Mouse (Mus musculus) kidney, adult 8-10 months (tissue): ENCODE results near the gene Prep.

ENCODE experiments used
- DNase-seq, 2 experiments: peaks; one replicate each; pipeline ENCODE4 v3.0.0; 2022

The Prep gene

DNA sequence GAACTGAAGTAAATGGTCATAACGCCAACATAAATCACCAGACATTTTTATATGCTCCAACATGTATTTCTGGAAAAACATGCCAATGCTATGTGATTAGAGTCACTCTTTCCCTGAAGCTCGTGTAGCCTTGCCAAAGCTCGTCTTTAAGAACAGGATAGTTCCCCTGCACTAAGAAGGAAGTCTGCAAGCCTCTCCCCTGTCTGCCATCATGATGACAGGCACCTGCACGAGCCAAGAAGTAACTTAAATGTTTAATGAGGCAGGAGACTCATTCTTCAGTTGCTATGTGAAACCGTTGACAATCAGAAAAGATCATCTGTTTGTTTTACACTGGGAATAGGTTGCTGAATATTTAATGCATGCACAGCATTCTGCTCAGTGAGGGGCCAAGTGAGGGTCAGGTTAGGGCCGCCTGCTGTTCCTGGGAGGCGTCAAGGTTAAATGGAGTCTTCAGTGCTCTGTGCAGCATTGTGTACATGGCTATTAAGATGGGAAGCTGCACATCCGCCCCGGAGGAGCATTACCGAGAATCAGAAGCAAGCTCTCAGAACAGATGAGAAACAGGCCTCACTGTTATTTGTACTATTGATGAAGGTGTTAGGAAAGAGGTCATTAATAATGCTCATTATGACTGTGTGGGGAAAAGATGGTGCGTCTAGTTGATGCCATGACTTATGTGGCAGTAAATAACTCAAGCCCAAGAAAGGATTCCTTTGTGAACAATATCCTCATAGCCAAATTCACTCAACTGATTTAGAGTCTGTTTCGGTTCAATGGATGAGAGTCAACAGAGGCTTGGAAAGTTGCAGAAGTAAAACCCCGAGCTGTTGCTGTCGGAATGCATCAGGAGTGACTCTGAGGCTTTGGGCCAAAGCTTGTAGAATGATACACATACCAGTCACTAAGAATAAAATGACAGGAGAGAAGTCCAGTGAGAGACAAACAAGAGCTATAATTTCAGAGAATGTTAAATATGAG lies 126.6 kb downstream of the Prep start:
- DNase-seq: no peak

DNA sequence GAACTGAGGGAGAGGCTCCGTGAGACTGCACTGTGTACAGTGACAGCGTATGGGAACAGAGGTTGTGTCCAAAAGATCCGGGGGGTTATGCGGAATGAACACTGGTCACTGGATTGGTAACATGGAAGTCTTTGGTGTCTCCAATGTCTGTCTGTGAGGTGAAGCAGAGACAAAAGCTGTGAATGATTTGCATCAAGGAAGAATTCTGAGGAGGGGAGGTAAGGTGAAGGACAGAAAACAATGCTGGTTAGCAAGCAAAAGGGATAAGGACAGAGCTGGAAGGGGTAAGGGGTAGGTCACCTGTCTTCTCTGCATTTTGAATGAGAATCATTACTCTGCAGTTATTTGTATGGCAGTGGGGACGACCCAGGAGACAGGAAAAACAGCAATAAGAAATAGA lies 127.5 kb downstream of the Prep start:
- no peak for DNase-seq

- no peak for DNase-seq
Measured at GRCm38 (mm10) chr10:45204582-45204981, 137.6 kb downstream of the Prep start.

DNA sequence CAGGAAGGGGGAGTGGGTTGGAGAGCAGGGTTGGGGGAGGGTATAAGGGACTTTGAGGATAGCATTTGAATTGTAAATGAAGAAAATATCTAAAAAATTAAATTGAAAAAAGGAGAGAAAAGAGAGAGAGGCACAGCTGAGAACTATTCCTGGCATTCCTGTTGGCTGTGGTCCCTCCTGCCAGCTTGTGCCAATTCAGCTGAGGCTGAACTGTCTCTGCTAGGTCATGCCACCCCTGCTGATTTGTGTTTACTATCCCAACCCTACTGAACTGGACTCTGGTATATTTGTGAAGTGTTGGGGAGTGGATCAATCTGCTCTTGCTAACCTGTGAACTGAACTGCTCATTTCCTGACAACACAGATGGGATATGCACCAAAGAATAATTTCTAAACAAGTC lies 143.2 kb downstream of the Prep start:
- no peak for DNase-seq

- DNase-seq: no peak
Measured at GRCm38 (mm10) chr10:45216676-45217075, 149.7 kb downstream of the Prep start.
